Mouse (Mus musculus) naive thymus-derived CD4-positive, alpha-beta T cell, adult 5 months (primary cell): ENCODE measurements around the gene 4930503E14Rik. TPM values are rescaled to one million over a fixed set of nuclear protein-coding genes. Genes with fewer than 3 reads are reported as not detected.

Experiments used
- polyA plus RNA-seq: library from polyadenylated mRNA; unstranded; fragments of 100-300 nt; shearing (Covaris generic); gene quantifications from one replicate; pipeline ENCODE4 v1.2.1, GENCODE M21; 2017

4930503E14Rik gene
- polyA plus RNA-seq: not detected

DNA sequence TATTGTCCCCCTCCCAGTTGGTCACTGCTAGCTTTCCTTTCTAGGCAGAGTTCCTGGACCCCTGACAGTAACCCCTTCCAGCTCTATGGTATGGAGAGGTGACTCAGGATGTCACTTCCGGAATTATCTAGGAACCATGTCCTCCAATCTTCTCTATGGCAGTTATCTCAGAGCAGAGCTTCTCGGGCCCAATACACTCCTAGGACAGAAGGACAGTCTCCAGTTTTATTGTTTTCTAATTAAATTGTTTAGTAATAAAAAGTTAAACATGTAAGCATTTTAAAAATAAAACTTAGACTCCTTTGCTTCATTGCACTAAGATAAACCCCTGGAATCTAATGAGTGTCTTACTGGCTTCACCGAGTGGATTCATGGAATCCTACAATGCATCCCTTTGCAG, at the start of gene 4930503E14Rik:
TSS of gene 4930503E14Rik (minus strand) at position 101 of the 400 bp plus-strand sequence.

DNA sequence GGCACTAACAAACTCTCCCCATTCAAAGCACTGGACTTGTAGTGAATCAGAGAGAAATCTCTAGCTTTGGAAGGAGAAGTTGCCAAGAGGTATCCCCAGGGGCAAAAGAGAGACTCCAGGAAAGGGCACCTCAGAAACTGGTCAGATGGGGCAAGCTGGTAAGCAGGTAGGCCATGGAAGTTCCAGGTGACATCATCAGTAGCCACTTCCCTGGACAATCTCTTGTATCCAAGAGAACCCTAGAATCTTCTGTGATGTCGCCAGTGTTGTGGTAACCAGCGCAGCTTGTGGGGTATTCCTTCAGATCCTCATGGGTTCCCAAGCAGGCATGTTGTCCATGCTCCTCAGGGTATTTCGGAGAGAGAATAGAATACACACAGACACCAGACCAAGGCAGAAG, 15.7 kb downstream of the 4930503E14Rik start, which contains the start of gene Gm8212:
TSS of gene Gm8212 (plus strand) at position 301 of the 400 bp plus-strand sequence.

DNA sequence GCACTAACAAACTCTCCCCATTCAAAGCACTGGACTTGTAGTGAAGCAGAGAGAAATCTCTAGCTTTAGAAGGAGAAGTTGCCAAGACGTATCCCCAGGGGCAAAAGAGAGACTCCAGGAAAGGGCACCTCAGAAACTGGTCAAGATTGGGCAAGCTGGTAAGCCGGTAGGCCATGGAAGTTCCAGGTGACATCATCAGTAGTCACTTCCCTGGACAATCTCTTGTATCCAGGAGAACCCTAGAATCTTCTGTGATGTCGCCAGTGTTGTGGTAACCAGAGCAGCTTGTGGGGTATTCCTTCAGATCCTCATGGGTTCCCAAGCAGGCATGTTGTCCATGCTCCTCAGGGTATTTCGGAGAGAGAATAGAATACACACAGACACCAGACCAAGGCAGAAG, 89.5 kb downstream of the 4930503E14Rik start, which contains the start of gene Gm3327:
TSS of gene Gm3327 (plus strand) at position 301 of the 400 bp plus-strand sequence.

Other genes with a start within 250 kb of the 4930503E14Rik start
- not detected for gene Ang6, start 211.0 kb downstream of the 4930503E14Rik start, polyA plus RNA-seq
- not detected for gene Ear2, start 110.6 kb downstream of the 4930503E14Rik start, polyA plus RNA-seq
- not detected for gene Gm3327, start 89.4 kb downstream of the 4930503E14Rik start, polyA plus RNA-seq
- gene Gm8212, start 15.6 kb downstream of the 4930503E14Rik start, polyA plus RNA-seq: not detected
- not detected for gene Gm8220, start 72.3 kb upstream of the 4930503E14Rik start, polyA plus RNA-seq
- not detected for gene Gm5930, start 125.3 kb upstream of the 4930503E14Rik start, polyA plus RNA-seq
- gene Gm8229, start 152.1 kb upstream of the 4930503E14Rik start, polyA plus RNA-seq: not detected
- not detected for gene Gm3371, start 197.4 kb upstream of the 4930503E14Rik start, polyA plus RNA-seq
- not detected for gene Gm8232, start 220.4 kb upstream of the 4930503E14Rik start, polyA plus RNA-seq